Mouse (Mus musculus) E14TG2a.4 (cell line): ENCODE data around the gene BC005624.

Source experiments
- CTCF ChIP-seq: conservative IDR thresholded peaks from 2 replicates; pipeline ENCODE4 v1.5.1; 2014; ENCODE audit warnings: low read length
- NANOG ChIP-seq: IDR thresholded peaks from 2 replicates; pipeline ENCODE4 v1.6.1; 2014; ENCODE audit warnings: borderline replicate concordance, low read length, mixed read lengths
- POU5F1 ChIP-seq: IDR thresholded peaks from 2 replicates; pipeline ENCODE4 v1.6.1; 2014; ENCODE audit warnings: low read length, borderline replicate concordance

GRCm38 (mm10) chr2:30965627-30966026 lies 16.4 kb downstream of the BC005624 start:
- TF ChIP-seq CTCF (no peak), POU5F1 (no peak), NANOG (no peak)
